Mouse (Mus musculus): ENCODE measurements around the gene Aff1. TPM values are rescaled to one million over a fixed set of nuclear protein-coding genes. Genes with fewer than 3 reads are reported as not detected.

The Aff1 gene
- polyA plus RNA-seq, 1 experiment from 2014 or later, result 2.7 TPM

DNA sequence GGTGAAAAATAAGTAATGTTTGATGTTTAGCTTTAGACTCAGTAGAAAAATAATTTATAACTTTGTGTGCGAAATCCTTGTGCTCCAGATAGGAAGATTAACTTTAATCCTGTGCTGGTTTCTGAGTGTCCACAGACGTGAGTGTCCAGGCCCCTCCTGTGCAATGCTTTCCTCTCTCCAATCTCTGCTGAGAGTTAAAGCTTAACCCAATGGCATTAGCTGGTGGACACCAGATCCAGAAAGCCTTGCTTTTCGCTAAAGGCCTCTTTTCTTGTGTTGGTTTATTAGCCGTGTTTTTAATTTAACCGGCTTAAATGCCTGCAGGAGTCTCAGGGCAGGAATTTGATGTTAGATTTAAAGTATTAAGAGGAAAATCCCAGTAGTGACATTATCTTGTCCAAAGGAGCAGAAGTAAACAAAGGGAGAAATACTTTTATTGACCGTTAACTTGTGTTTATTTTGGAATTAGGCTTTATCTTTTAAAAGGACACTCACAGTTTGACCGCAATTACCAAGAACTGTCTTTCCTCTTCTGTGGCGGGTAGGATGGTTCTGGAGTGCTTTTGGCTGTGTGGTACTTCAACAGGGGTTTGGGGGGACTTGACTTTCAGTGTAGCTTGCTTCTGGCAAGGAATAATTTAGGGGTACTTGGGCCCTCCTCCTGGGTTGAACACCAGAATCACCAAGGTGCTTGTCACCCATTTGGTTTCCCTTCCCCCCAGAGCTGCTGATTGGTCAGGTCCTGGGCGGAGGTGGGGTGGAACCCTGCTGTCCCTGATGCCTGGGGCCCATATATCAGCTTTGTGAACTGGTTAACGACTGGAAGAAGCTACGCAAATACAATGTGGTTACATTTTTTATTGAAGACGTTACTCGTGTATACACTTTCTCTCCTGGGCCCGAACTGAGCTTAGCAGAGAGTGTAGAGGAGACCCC lies 67.6 kb downstream of the Aff1 start:
- peak overlapping the region; percentile 57 for H3K9ac ChIP-seq
- no peaks in the 10 kb centered on the region for H3K9me3 ChIP-seq (ENCODE audit: control insufficient read depth, low read length)
- peak overlapping the region; percentile 28 for H3K4me3 ChIP-seq (replicated peaks; ENCODE audit: low read length)
- ATAC-seq (ENCODE audit: low FRiP score) (no peak), DNase-seq (ENCODE audit: low spot score) (no peak)
- H3K4me2 ChIP-seq (replicated peaks), result peak overlapping the region; percentile 68
- WGBS, result 44% methylated on average over 14 of the region's 14 CpGs
- H3K4me1 ChIP-seq (replicated peaks; ENCODE audit: control insufficient read depth, insufficient read depth, low read length), result peaks cover 14% of the 10 kb centered on the region
- H3K27me3 ChIP-seq (ENCODE audit: control insufficient read depth, insufficient read depth, low read length), result peaks cover 10% of the 10 kb centered on the region; the same call in 1 of the 2 replicates
- H3K36me3 ChIP-seq (replicated peaks; ENCODE audit: control insufficient read depth, insufficient read depth), result no peaks in the 10 kb centered on the region
- no peak overlapping the region for H3K27ac ChIP-seq

DNA sequence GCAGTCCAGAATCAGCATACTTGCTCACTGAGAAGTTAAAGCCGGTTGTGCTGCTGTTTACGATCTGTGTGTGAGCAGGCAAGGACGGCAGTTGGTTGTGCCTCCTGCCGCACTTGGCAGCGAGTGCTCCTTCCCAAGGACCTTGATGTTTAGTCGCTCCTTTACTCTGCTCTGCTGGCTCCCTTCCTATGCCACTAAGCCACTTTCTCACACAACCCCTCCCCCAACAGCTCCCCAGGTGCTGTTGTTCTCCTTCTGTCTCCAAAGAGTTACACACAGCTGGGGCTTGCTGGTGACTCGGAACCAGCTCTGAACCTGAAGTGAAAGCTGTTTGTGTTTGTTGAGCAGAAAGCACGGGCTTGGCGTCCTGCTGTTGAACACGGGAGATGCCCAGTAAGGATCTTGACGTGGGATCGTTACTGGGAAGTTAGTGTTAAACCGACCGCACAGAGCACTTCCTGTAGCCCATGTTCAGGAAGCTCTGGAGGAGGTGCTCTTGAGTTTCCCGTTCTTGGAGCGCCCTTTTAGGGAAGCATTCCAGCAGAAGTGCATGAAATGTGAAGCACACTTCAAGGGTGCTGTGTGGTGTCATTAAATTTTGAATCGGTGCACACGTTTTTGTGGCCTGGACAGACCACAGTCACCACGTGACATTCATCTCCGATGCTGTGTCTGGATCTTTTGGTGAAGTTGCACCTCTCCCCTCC lies 68.4 kb downstream of the Aff1 start:
- ATAC-seq (ENCODE audit: low FRiP score), result peak; percentile 31; the same call in 1 of the 2 replicates

GRCm38 (mm10) chr5:103761754-103762153 lies 69.6 kb downstream of the Aff1 start:
- Histone ChIP-seq H3K27me3 (ENCODE audit: control insufficient read depth, insufficient read depth, low read length) (0 out of 2 replicates have a peak, but pooled peaks cover 3% of the 10 kb centered on the region), H3K36me3 (replicated peaks; ENCODE audit: control insufficient read depth, insufficient read depth) (no peaks in the 10 kb centered on the region), H3K9me3 (ENCODE audit: control insufficient read depth, low read length) (peaks cover 5% of the 10 kb centered on the region; the same call in 1 of the 2 replicates), H3K4me2 (replicated peaks) (no peak overlapping the region), H3K9ac (no peak overlapping the region), H3K4me3 (replicated peaks; ENCODE audit: low read length) (no peak overlapping the region), H3K27ac (no peak overlapping the region), H3K4me1 (replicated peaks; ENCODE audit: control insufficient read depth, insufficient read depth, low read length) (peaks cover 11% of the 10 kb centered on the region)
- ATAC-seq (ENCODE audit: low FRiP score) (no peak), DNase-seq (ENCODE audit: low spot score) (no peak)
- WGBS, result 76% methylated on average over 7 of the region's 7 CpGs

More for the DNA sequence above, 68.4 kb downstream of the Aff1 start:
- H3K36me3 ChIP-seq (replicated peaks; ENCODE audit: control insufficient read depth, insufficient read depth), result no peaks in the 10 kb centered on the region
- H3K9ac ChIP-seq, result peak overlapping the region; percentile 57
- H3K9me3 ChIP-seq (ENCODE audit: control insufficient read depth, low read length), result 0 out of 2 replicates have a peak, but pooled peaks cover 1% of the 10 kb centered on the region
- H3K27me3 ChIP-seq (ENCODE audit: control insufficient read depth, insufficient read depth, low read length), result peaks cover 4% of the 10 kb centered on the region; the same call in 1 of the 2 replicates
- 5% methylated on average over 20 of the region's 20 CpGs for WGBS
- DNase-seq (ENCODE audit: low spot score), result no peak
- peak overlapping the region; percentile 68 for H3K4me2 ChIP-seq (replicated peaks)
- H3K4me1 ChIP-seq (replicated peaks; ENCODE audit: control insufficient read depth, insufficient read depth, low read length), result peaks cover 11% of the 10 kb centered on the region
- peak overlapping the region; percentile 47; the same call in 1 of the 2 replicates for H3K27ac ChIP-seq
- peak overlapping the region; percentile 28 for H3K4me3 ChIP-seq (replicated peaks; ENCODE audit: low read length)

DNA sequence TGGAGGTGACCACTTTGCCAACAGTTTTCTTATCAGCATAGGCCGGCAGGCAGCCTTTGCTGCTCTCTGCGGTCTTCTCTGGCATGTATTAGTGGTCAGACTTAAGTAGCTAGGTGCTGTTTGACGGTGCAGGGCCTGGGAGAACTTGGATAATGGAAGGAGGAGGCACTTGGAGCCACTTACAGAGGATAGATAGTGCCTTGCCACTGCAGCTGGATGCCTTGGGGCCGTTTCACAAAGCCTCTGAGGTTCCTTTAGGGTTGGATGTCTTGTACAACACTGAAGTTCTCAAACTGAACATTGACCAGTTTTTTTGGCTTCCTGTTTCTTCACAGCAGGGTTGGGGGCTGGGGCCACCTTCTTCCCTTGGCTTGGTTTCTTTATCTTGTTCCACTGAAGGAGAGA lies 70.7 kb downstream of the Aff1 start:
- H3K4me1 ChIP-seq (replicated peaks; ENCODE audit: control insufficient read depth, insufficient read depth, low read length), result peaks cover 11% of the 10 kb centered on the region
- no peak for DNase-seq (ENCODE audit: low spot score)

GRCm38 (mm10) chr5:103765356-103765755 lies 73.2 kb downstream of the Aff1 start:
- Histone ChIP-seq H3K9me3 (ENCODE audit: control insufficient read depth, low read length) (peaks cover 5% of the 10 kb centered on the region; the same call in 1 of the 2 replicates), H3K9ac (no peak overlapping the region), H3K27ac (no peak overlapping the region), H3K4me3 (replicated peaks; ENCODE audit: low read length) (no peak overlapping the region), H3K36me3 (replicated peaks; ENCODE audit: control insufficient read depth, insufficient read depth) (no peaks in the 10 kb centered on the region), H3K27me3 (ENCODE audit: control insufficient read depth, insufficient read depth, low read length) (no peaks in the 10 kb centered on the region), H3K4me2 (replicated peaks) (no peak overlapping the region), H3K4me1 (replicated peaks; ENCODE audit: control insufficient read depth, insufficient read depth, low read length) (peaks cover 6% of the 10 kb centered on the region)
- WGBS, result 97% methylated on average over 4 of the region's 4 CpGs
- DNase-seq (ENCODE audit: low spot score) (no peak), ATAC-seq (ENCODE audit: low FRiP score) (no peak)

More for the DNA sequence above, 70.7 kb downstream of the Aff1 start:
- 83% methylated on average over 4 of the region's 4 CpGs for WGBS
- ATAC-seq (ENCODE audit: low FRiP score), result no peak
- Histone ChIP-seq H3K9me3 (ENCODE audit: control insufficient read depth, low read length) (peaks cover 5% of the 10 kb centered on the region; the same call in 1 of the 2 replicates), H3K27me3 (ENCODE audit: control insufficient read depth, insufficient read depth, low read length) (0 out of 2 replicates have a peak, but pooled peaks cover 3% of the 10 kb centered on the region), H3K9ac (no peak overlapping the region), H3K36me3 (replicated peaks; ENCODE audit: control insufficient read depth, insufficient read depth) (no peaks in the 10 kb centered on the region), H3K4me2 (replicated peaks) (no peak overlapping the region), H3K4me3 (replicated peaks; ENCODE audit: low read length) (no peak overlapping the region), H3K27ac (no peak overlapping the region)

DNA sequence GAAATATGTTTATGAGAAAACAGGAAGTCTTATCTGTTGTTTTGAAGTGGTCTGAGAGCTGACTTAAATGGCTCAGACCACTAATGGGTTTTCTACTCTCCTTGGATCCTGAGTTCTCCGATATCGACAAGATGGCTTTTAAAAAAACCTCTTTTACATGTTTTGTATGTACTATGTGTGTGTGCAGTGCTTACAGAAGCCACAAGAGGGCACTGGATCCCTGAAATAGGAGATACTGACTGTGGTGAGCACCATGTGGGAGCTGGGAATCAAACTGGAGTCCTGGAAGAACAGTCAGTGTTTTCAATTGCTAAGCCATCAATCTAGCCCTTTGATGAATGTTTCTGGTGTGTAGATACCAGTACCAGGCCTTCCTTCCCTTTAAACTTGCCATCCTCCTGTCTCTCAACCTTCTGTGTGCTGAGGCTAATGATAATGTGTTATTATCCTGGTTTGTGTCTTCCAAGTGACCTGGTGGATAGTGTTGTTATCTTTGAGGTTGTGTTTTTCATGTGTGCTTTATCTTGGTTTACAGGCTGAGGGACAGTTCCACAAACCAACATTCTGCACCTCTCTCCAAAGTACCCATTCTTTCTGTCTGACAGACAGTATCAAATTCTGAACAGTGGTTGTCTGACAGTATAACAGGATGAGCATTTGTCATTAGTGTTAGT lies 73.7 kb downstream of the Aff1 start:
- Histone ChIP-seq H3K27me3 (ENCODE audit: control insufficient read depth, insufficient read depth, low read length) (no peaks in the 10 kb centered on the region), H3K4me2 (replicated peaks) (no peak overlapping the region), H3K27ac (no peak overlapping the region), H3K9ac (no peak overlapping the region), H3K9me3 (ENCODE audit: control insufficient read depth, low read length) (peaks cover 5% of the 10 kb centered on the region; the same call in 1 of the 2 replicates), H3K4me1 (replicated peaks; ENCODE audit: control insufficient read depth, insufficient read depth, low read length) (peaks cover under 1% of the 10 kb centered on the region), H3K4me3 (replicated peaks; ENCODE audit: low read length) (no peak overlapping the region), H3K36me3 (replicated peaks; ENCODE audit: control insufficient read depth, insufficient read depth) (no peaks in the 10 kb centered on the region)
- ATAC-seq (ENCODE audit: low FRiP score) (no peak), DNase-seq (ENCODE audit: low spot score) (no peak)
- WGBS, result 98% methylated on average over 2 of the region's 2 CpGs

DNA sequence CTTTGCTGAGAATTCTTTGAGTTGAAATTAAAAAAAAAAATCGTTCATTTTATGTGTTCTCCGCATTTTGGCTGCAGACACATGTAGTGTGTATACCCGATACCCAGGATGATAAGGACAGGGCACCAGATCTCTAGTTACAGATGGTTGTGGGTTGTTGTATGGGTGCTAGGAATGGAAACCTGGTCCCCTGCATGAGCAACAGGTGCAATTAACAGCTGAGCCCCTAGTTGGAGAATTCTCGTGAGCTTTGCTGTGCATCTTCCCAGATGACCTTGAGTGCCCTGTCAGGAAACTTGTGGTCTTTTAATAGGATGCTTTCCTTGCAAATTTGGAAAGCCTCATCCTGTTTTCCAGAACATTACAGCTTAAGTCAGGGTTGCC lies 74.2 kb downstream of the Aff1 start:
- Histone ChIP-seq H3K27ac (no peak overlapping the region), H3K9me3 (ENCODE audit: control insufficient read depth, low read length) (peaks cover 5% of the 10 kb centered on the region; the same call in 1 of the 2 replicates), H3K36me3 (replicated peaks; ENCODE audit: control insufficient read depth, insufficient read depth) (no peaks in the 10 kb centered on the region), H3K4me1 (replicated peaks; ENCODE audit: control insufficient read depth, insufficient read depth, low read length) (0 out of 2 replicates have a peak, but pooled peaks cover 3% of the 10 kb centered on the region), H3K4me2 (replicated peaks) (no peak overlapping the region), H3K27me3 (ENCODE audit: control insufficient read depth, insufficient read depth, low read length) (no peaks in the 10 kb centered on the region), H3K9ac (no peak overlapping the region), H3K4me3 (replicated peaks; ENCODE audit: low read length) (no peak overlapping the region)
- DNase-seq (ENCODE audit: low spot score) (no peak), ATAC-seq (ENCODE audit: low FRiP score) (no peak)
- WGBS, result 94% methylated on average over 4 of the region's 4 CpGs

- Histone ChIP-seq H3K27me3 (ENCODE audit: control insufficient read depth, insufficient read depth, low read length) (no peaks in the 10 kb centered on the region), H3K27ac (no peak overlapping the region), H3K36me3 (replicated peaks; ENCODE audit: control insufficient read depth, insufficient read depth) (no peaks in the 10 kb centered on the region), H3K9me3 (ENCODE audit: control insufficient read depth, low read length) (peaks cover 5% of the 10 kb centered on the region; the same call in 1 of the 2 replicates), H3K4me3 (replicated peaks; ENCODE audit: low read length) (no peak overlapping the region), H3K9ac (no peak overlapping the region), H3K4me2 (replicated peaks) (no peak overlapping the region), H3K4me1 (replicated peaks; ENCODE audit: control insufficient read depth, insufficient read depth, low read length) (peaks cover 21% of the 10 kb centered on the region)
- DNase-seq (ENCODE audit: low spot score) (no peak), ATAC-seq (ENCODE audit: low FRiP score) (no peak)
- WGBS, result 91% methylated on average over 3 of the region's 3 CpGs
Measured at GRCm38 (mm10) chr5:103768961-103769360, 76.8 kb downstream of the Aff1 start.
